ENCODE assay signal across 13 mouse cellular contexts in genomic region chr3:6228685-6229084, GRCm38 (mm10).
"Had no signal": no experiment of that assay in that cellular context is flagged by ENCODE, and none has a peak within 500 bp of the region (broad histone marks: within the 10 kb centered on the region; RNA-seq: fewer than 3 reads in every experiment).

No protein-coding gene starts in this region.

- H3K4me3 ChIP-seq: left cerebral cortex, adult 2 months; limb, embryonic 15.5 days; liver, embryonic 12.5 days; midbrain, embryonic 15.5 days had no signal

- H3K9ac ChIP-seq: limb, embryonic 15.5 days; liver, embryonic 12.5 days; lung, embryonic 14.5 days; midbrain, embryonic 15.5 days had no signal

- ATAC-seq: liver, embryonic 12.5 days; midbrain, embryonic 15.5 days had no signal

- H3K9me3 ChIP-seq: limb, embryonic 15.5 days; liver, embryonic 12.5 days; midbrain, embryonic 15.5 days had no signal

- H3K4me1 ChIP-seq: limb, embryonic 15.5 days; liver, embryonic 12.5 days; midbrain, embryonic 15.5 days had no signal

- H3K27ac ChIP-seq: left cerebral cortex, adult 2 months; limb, embryonic 15.5 days; liver, embryonic 12.5 days; midbrain, embryonic 15.5 days had no signal

- H3K27me3 ChIP-seq: limb, embryonic 15.5 days; liver, embryonic 12.5 days; midbrain, embryonic 15.5 days had no signal

- DNase-seq: kidney, adult 8-10 months; kidney, postnatal 25 days; lung, embryonic 14.5 days; lung, postnatal 10 days; lung, postnatal 4 days; right cerebral cortex, adult 18-20 months; thymus, adult 18-20 months; thymus, postnatal 14 days had no signal

- H3K36me3 ChIP-seq: limb, embryonic 15.5 days; liver, embryonic 12.5 days; midbrain, embryonic 15.5 days had no signal

- H3K4me2 ChIP-seq: limb, embryonic 15.5 days; liver, embryonic 12.5 days; lung, embryonic 14.5 days; midbrain, embryonic 11.5 days; midbrain, embryonic 15.5 days had no signal
